Mouse (Mus musculus) heart, postnatal 0 days (tissue): ENCODE data around the gene Micall1.

Experiments
- CTCF ChIP-seq: IDR thresholded peaks from 2 replicates; pipeline ENCODE4 v1.5.1; 2016; ENCODE audit warnings: antibody characterized with exemption, control low read depth, low read depth
- EP300 ChIP-seq: IDR thresholded peaks from 2 replicates; pipeline ENCODE4 v1.6.1; 2016; ENCODE audit warnings: antibody characterized with exemption, low read depth

- TF ChIP-seq CTCF (no peak), EP300 (no peak)
Observed at GRCm38 (mm10) chr15:79075658-79076365, 32.9 kb upstream of the Micall1 start.
